Mouse (Mus musculus) intestine, embryonic 16.5 days (tissue): ENCODE measurements at regions not wholly inside any gene's neighbourhood (a gene's known extent, or its start where the extent isn't known, plus 50 kb on each side); places are given as distances from the start of the nearest gene placed in this dataset.

ENCODE experiments used
- ATAC-seq: fragments of 200-750 bp; cut with Nextera tagmentation; 2 replicates; pipeline ENCODE4 v1.8.0; 2017; ENCODE audit warnings: moderate TSS enrichment, moderate library complexity
- H3K27ac ChIP-seq: fragments of 300-500 bp; sonication (generic); 2 replicates; pipeline ENCODE4 v1.5.1; 2014; ENCODE audit warnings: mild to moderate bottlenecking, low read length
- H3K27me3 ChIP-seq: fragments of 300-500 bp; sonication (generic); replicated peaks from 2 replicates; pipeline ENCODE4 v1.6.1; 2014; ENCODE audit warnings: low read length, control low read depth, mixed read lengths; ENCODE audit not compliant: control insufficient read depth, insufficient read depth
- H3K36me3 ChIP-seq: fragments of 300-500 bp; sonication (generic); 2 replicates; pipeline ENCODE4 v1.6.1; 2014; ENCODE audit warnings: low read length, control low read depth; ENCODE audit not compliant: control insufficient read depth, insufficient read depth
- H3K4me1 ChIP-seq: fragments of 300-500 bp; sonication (generic); 2 replicates; pipeline ENCODE4 v1.6.1; 2014; ENCODE audit warnings: low read length, control low read depth, mixed read lengths; ENCODE audit not compliant: control insufficient read depth, insufficient read depth
- H3K4me2 ChIP-seq: fragments of 300-500 bp; sonication (generic); 2 replicates; pipeline ENCODE4 v1.6.1; 2014; ENCODE audit warnings: low read depth, low read length, control low read depth
- H3K4me3 ChIP-seq: fragments of 300-500 bp; sonication (generic); 2 replicates; pipeline ENCODE4 v1.5.1; 2014; ENCODE audit warnings: mild to moderate bottlenecking, low read length
- H3K9ac ChIP-seq: fragments of 300-500 bp; sonication (generic); 2 replicates; pipeline ENCODE4 v1.6.1; 2014; ENCODE audit warnings: low read depth, low read length
- H3K9me3 ChIP-seq: fragments of 300-500 bp; sonication (generic); 2 replicates; pipeline ENCODE4 v1.6.1; 2016; ENCODE audit warnings: low read length, control low read depth; ENCODE audit not compliant: control insufficient read depth
- WGBS: fragments of 180-500 bp; shearing (Covaris S2); extraction: QIAGEN DNeasy Blood & Tissue Kit; methylation state at CpG from one replicate; pipeline ENCODE4 v1.1.7; 2014; 5-methylcytosine and 5-hydroxymethylcytosine counted together

- Histone ChIP-seq H3K27me3 (no peaks in the 10 kb centered on the region), H3K9me3 (no peaks in the 10 kb centered on the region), H3K4me3 (no peak overlapping the region), H3K4me2 (no peak overlapping the region), H3K9ac (no peak overlapping the region), H3K27ac (no peak overlapping the region), H3K36me3 (no peaks in the 10 kb centered on the region), H3K4me1 (no peaks in the 10 kb centered on the region)
- WGBS = 95% methylated on average over 2 of the region's 2 CpGs
- no peak for ATAC-seq
Observed at GRCm38 (mm10) chr8:86428998-86429651, 151.4 kb downstream of the Abcc12 start.

- ATAC-seq = no peak
- WGBS = 53% methylated on average over 5 of the region's 5 CpGs
Observed at GRCm38 (mm10) chr8:86428131-86428530, 152.4 kb downstream of the Abcc12 start.

GRCm38 (mm10) chr8:86426056-86426455, 154.4 kb downstream of the Abcc12 start:
- no peak for ATAC-seq
- H3K27me3 ChIP-seq = no peaks in the 10 kb centered on the region
- no peaks in the 10 kb centered on the region for H3K9me3 ChIP-seq
- no peak overlapping the region for H3K9ac ChIP-seq
- H3K36me3 ChIP-seq = no peaks in the 10 kb centered on the region
- no peak overlapping the region for H3K4me3 ChIP-seq
- WGBS = 65% methylated on average over 4 of the region's 4 CpGs
- H3K4me2 ChIP-seq = no peak overlapping the region
- no peak overlapping the region for H3K27ac ChIP-seq
- no peaks in the 10 kb centered on the region for H3K4me1 ChIP-seq

More at GRCm38 (mm10) chr8:86428131-86428530, 152.4 kb downstream of the Abcc12 start:
- Histone ChIP-seq H3K27ac (no peak overlapping the region), H3K9me3 (no peaks in the 10 kb centered on the region), H3K36me3 (no peaks in the 10 kb centered on the region), H3K4me2 (no peak overlapping the region), H3K27me3 (no peaks in the 10 kb centered on the region), H3K9ac (no peak overlapping the region), H3K4me3 (no peak overlapping the region), H3K4me1 (no peaks in the 10 kb centered on the region)

- Histone ChIP-seq H3K4me2 (no peak overlapping the region), H3K36me3 (no peaks in the 10 kb centered on the region), H3K4me3 (no peak overlapping the region), H3K9ac (no peak overlapping the region), H3K4me1 (no peaks in the 10 kb centered on the region), H3K27me3 (no peaks in the 10 kb centered on the region), H3K27ac (no peak overlapping the region), H3K9me3 (no peaks in the 10 kb centered on the region)
- no peak for ATAC-seq
- 83% methylated on average over 3 of the region's 3 CpGs for WGBS
Observed at GRCm38 (mm10) chr8:86425382-86425781, 155.1 kb downstream of the Abcc12 start.

GRCm38 (mm10) chr8:86419059-86419651, 161.3 kb downstream of the Abcc12 start:
- H3K27ac ChIP-seq = no peak overlapping the region
- 0 out of 2 replicates have a peak, but pooled peaks cover 3% of the 10 kb centered on the region for H3K4me1 ChIP-seq
- no peak overlapping the region for H3K4me2 ChIP-seq
- no peaks in the 10 kb centered on the region for H3K27me3 ChIP-seq
- no peaks in the 10 kb centered on the region for H3K36me3 ChIP-seq
- WGBS = 72% methylated on average over 5 of the region's 5 CpGs
- ATAC-seq = no peak
- H3K9me3 ChIP-seq = no peaks in the 10 kb centered on the region
- no peak overlapping the region for H3K9ac ChIP-seq
- no peak overlapping the region for H3K4me3 ChIP-seq

GRCm38 (mm10) chr8:86418414-86418981, 162.0 kb downstream of the Abcc12 start:
- H3K27ac ChIP-seq = no peak overlapping the region
- 45% methylated on average over 7 of the region's 7 CpGs for WGBS
- no peak overlapping the region for H3K4me3 ChIP-seq
- H3K4me2 ChIP-seq = no peak overlapping the region
- H3K4me1 ChIP-seq = 0 out of 2 replicates have a peak, but pooled peaks cover 3% of the 10 kb centered on the region
- H3K36me3 ChIP-seq = no peaks in the 10 kb centered on the region
- H3K9ac ChIP-seq = no peak overlapping the region
- H3K9me3 ChIP-seq = no peaks in the 10 kb centered on the region
- H3K27me3 ChIP-seq = no peaks in the 10 kb centered on the region
- peak; percentile 65 for ATAC-seq

GRCm38 (mm10) chr8:86415208-86415607, 165.3 kb downstream of the Abcc12 start:
- WGBS = 91% methylated on average over 2 of the region's 2 CpGs
- H3K4me2 ChIP-seq = no peak overlapping the region
- 0 out of 2 replicates have a peak, but pooled peaks cover 3% of the 10 kb centered on the region for H3K4me1 ChIP-seq
- 0 out of 2 replicates have a peak, but pooled peaks cover 3% of the 10 kb centered on the region for H3K9me3 ChIP-seq
- H3K4me3 ChIP-seq = no peak overlapping the region
- H3K36me3 ChIP-seq = no peaks in the 10 kb centered on the region
- no peak for ATAC-seq
- H3K27me3 ChIP-seq = no peaks in the 10 kb centered on the region
- H3K27ac ChIP-seq = no peak overlapping the region
- H3K9ac ChIP-seq = no peak overlapping the region

- 83% methylated on average over 8 of the region's 8 CpGs for WGBS
- no peak for ATAC-seq
- H3K9me3 ChIP-seq = 0 out of 2 replicates have a peak, but pooled peaks cover 3% of the 10 kb centered on the region
- no peak overlapping the region for H3K4me3 ChIP-seq
- H3K36me3 ChIP-seq = no peaks in the 10 kb centered on the region
- H3K4me1 ChIP-seq = no peaks in the 10 kb centered on the region
- no peak overlapping the region for H3K9ac ChIP-seq
- H3K4me2 ChIP-seq = no peak overlapping the region
- no peak overlapping the region for H3K27ac ChIP-seq
- no peaks in the 10 kb centered on the region for H3K27me3 ChIP-seq
Observed at GRCm38 (mm10) chr8:86411232-86411631, 169.3 kb downstream of the Abcc12 start.

GRCm38 (mm10) chr8:86406196-86406595, 174.3 kb downstream of the Abcc12 start:
- Histone ChIP-seq H3K36me3 (no peaks in the 10 kb centered on the region), H3K4me3 (no peak overlapping the region), H3K9ac (no peak overlapping the region), H3K9me3 (no peaks in the 10 kb centered on the region), H3K27ac (no peak overlapping the region), H3K4me2 (no peak overlapping the region), H3K27me3 (no peaks in the 10 kb centered on the region), H3K4me1 (no peaks in the 10 kb centered on the region)
- no peak for ATAC-seq
- 62% methylated on average over 3 of the region's 3 CpGs for WGBS
